Mouse (Mus musculus) induced T-regulatory cell, adult 2 months (primary cell): Measurements from ENCODE around the gene Itm2b.

Experiments
- DNase-seq: peaks from one replicate; pipeline ENCODE4 v3.0.0-alpha.2; 2012; ENCODE audit warnings: low read depth

Itm2b gene

GRCm38 (mm10) chr14:73384913-73385719 lies at the start of gene Itm2b:
Itm2b (minus strand) TSS chr14:73385289.
- DNase-seq = peak; percentile 89

GRCm38 (mm10) chr14:73433487-73433886 lies 48.4 kb upstream of the Itm2b start:
- peak; percentile 25 for DNase-seq

- no peak for DNase-seq
These were observed 45.5 kb upstream of the Itm2b start for GRCm38 (mm10) chr14:73430571-73430970.

- no peak for DNase-seq
These were observed 40.5 kb upstream of the Itm2b start for GRCm38 (mm10) chr14:73425571-73426041.

- no peak for DNase-seq
These were observed 39.9 kb upstream of the Itm2b start for GRCm38 (mm10) chr14:73424961-73425360.

GRCm38 (mm10) chr14:73423542-73423941 lies 38.5 kb upstream of the Itm2b start:
- no peak for DNase-seq

GRCm38 (mm10) chr14:73422621-73423020 lies 37.5 kb upstream of the Itm2b start:
- DNase-seq = no peak

- DNase-seq = no peak
These were observed 36.5 kb upstream of the Itm2b start for GRCm38 (mm10) chr14:73421580-73421979.

GRCm38 (mm10) chr14:73420138-73420745 lies 35.2 kb upstream of the Itm2b start:
- DNase-seq = no peak

- peak; percentile 53 for DNase-seq
These were observed 31.4 kb upstream of the Itm2b start for GRCm38 (mm10) chr14:73416511-73416910.

- DNase-seq = no peak
These were observed 30.4 kb upstream of the Itm2b start for GRCm38 (mm10) chr14:73415376-73416035.

- DNase-seq = no peak
These were observed 26.6 kb upstream of the Itm2b start for GRCm38 (mm10) chr14:73411729-73412128.

- DNase-seq = no peak
These were observed 25.0 kb upstream of the Itm2b start for GRCm38 (mm10) chr14:73410083-73410482.

- no peak for DNase-seq
These were observed 23.2 kb upstream of the Itm2b start for GRCm38 (mm10) chr14:73408223-73408845.

GRCm38 (mm10) chr14:73404016-73404415 lies 18.9 kb upstream of the Itm2b start:
- no peak for DNase-seq

GRCm38 (mm10) chr14:73403351-73403750 lies 18.3 kb upstream of the Itm2b start:
- DNase-seq = no peak

- no peak for DNase-seq
These were observed 17.4 kb upstream of the Itm2b start for GRCm38 (mm10) chr14:73402296-73403035.

GRCm38 (mm10) chr14:73401408-73401807 lies 16.3 kb upstream of the Itm2b start:
- peak; percentile 45 for DNase-seq

- DNase-seq = no peak
These were observed 15.0 kb upstream of the Itm2b start for GRCm38 (mm10) chr14:73399866-73400618.

GRCm38 (mm10) chr14:73398367-73398996 lies 13.4 kb upstream of the Itm2b start:
- DNase-seq = peak; percentile 61
